Mouse (Mus musculus) liver, embryonic 14.5 days (tissue): Measurements from ENCODE around the gene Gpn1. TPM values are rescaled to one million over a fixed set of nuclear protein-coding genes. Genes with fewer than 3 reads are reported as not detected.
"Not testable (repeated sequence)": the region's sequence is repeated elsewhere in the genome, so short reads cannot be mapped to it uniquely, and the experiment has no call there.

Experiments used
- ATAC-seq: fragments of 200-750 bp; cut with Nextera tagmentation; 2 replicates; pipeline ENCODE4 v1.8.0; 2017; ENCODE audit warnings: moderate number of reproducible peaks, mild to moderate bottlenecking, moderate library complexity; ENCODE audit not compliant: insufficient read depth
- DNase-seq, 3 experiments: peaks; one replicate each; pipeline ENCODE4 v3.0.0-alpha.2; 2012 to 2013; ENCODE audit warnings: low read depth in 3 of 3, low spot score in 3 of 3
- H3K27ac ChIP-seq: fragments of 300-500 bp; sonication (generic); 2 replicates; pipeline ENCODE4 v1.5.1; 2014; ENCODE audit warnings: moderate library complexity, mild to moderate bottlenecking, control low read depth, inconsistent platforms
- H3K27me3 ChIP-seq: fragments of 300-500 bp; sonication (generic); 2 replicates; pipeline ENCODE4 v1.6.1; 2014; ENCODE audit warnings: mild to moderate bottlenecking, low read length, moderate library complexity; ENCODE audit not compliant: control insufficient read depth, insufficient read depth
- H3K36me3 ChIP-seq: fragments of 300-500 bp; sonication (generic); replicated peaks from 2 replicates; pipeline ENCODE4 v1.6.1; 2014; ENCODE audit warnings: low read depth; ENCODE audit not compliant: control insufficient read depth, insufficient read depth
- H3K4me1 ChIP-seq, 2 experiments: fragments of 200-500 bp in 1 of 2; fragments of 300-500 bp in 1 of 2; sonication (generic) in 1 of 2; replicated peaks; 2 replicates each; pipeline ENCODE4 v1.6.1; 2012 to 2014; ENCODE audit warnings: antibody characterized with exemption in 1 of 2, inconsistent platforms in 1 of 2, low read length in 1 of 2; ENCODE audit not compliant: control insufficient read depth in 2 of 2, insufficient read depth in 2 of 2
- H3K4me2 ChIP-seq: fragments of 300-500 bp; sonication (generic); 2 replicates; pipeline ENCODE4 v1.6.1; 2014; ENCODE audit warnings: low read depth, mild to moderate bottlenecking, control low read depth, moderate library complexity
- H3K4me3 ChIP-seq, 2 experiments: fragments of 200-500 bp in 1 of 2; fragments of 300-500 bp in 1 of 2; sonication (generic) in 1 of 2; 2 replicates each; pipeline ENCODE4 v1.5.1; 2012 to 2014; ENCODE audit warnings: low read depth in 2 of 2, low read length in 2 of 2, mild to moderate bottlenecking in 2 of 2, control low read depth in 1 of 2, inconsistent platforms in 1 of 2, moderate library complexity in 1 of 2; ENCODE audit not compliant: insufficient read depth in 1 of 2
- H3K9ac ChIP-seq: fragments of 300-500 bp; sonication (generic); replicated peaks from 2 replicates; pipeline ENCODE4 v1.6.1; 2014; ENCODE audit warnings: mild to moderate bottlenecking, control low read depth, moderate library complexity
- H3K9me3 ChIP-seq: fragments of 300-500 bp; sonication (generic); 2 replicates; pipeline ENCODE4 v1.6.1; 2016; ENCODE audit warnings: low read length, mixed read lengths; ENCODE audit not compliant: control insufficient read depth
- CTCF ChIP-seq: IDR thresholded peaks from 2 replicates; pipeline ENCODE4 v1.5.1; 2016; ENCODE audit warnings: antibody characterized with exemption, low read depth, control low read depth
- EP300 ChIP-seq: IDR thresholded peaks from 2 replicates; pipeline ENCODE4 v1.6.1; 2016; ENCODE audit warnings: antibody characterized with exemption, low read depth
- WGBS: fragments of 180-500 bp; shearing (Covaris S2); extraction: QIAGEN DNeasy Blood & Tissue Kit; methylation state at CpG from one replicate; pipeline ENCODE4 v1.1.7; 2014; ENCODE audit not compliant: insufficient replicate concordance; 5-methylcytosine and 5-hydroxymethylcytosine counted together
- polyA plus RNA-seq, 2 experiments: library from polyadenylated mRNA; depleted of rRNA in 1 of 2; stranded (reverse) in 1 of 2; unstranded in 1 of 2; fragments of >200 nt; fragmentation: Nextera tagmentation in 1 of 2; extraction: Ambion mirVana in 1 of 2; gene quantifications; 2 replicates each; pipeline versions ENCODE4 v1.2.1 to v1.2.3; 2012 to 2014

Gpn1 gene
- polyA plus RNA-seq, 2 experiments, result 7.3 to 17.0 TPM

- no peak overlapping the region for H3K9ac ChIP-seq
- 25% methylated on average over 1 of the region's 1 CpGs for WGBS
- H3K9me3 ChIP-seq, result no peaks in the 10 kb centered on the region
- H3K4me2 ChIP-seq, result no peak overlapping the region
- no peaks in the 10 kb centered on the region for H3K27me3 ChIP-seq
- no peak overlapping the region for H3K27ac ChIP-seq
- H3K36me3 ChIP-seq, result peaks cover 14% of the 10 kb centered on the region
- TF ChIP-seq EP300 (no peak), CTCF (no peak)
- no peak for ATAC-seq
- no peak overlapping the region for H3K4me3 ChIP-seq
- no peak for DNase-seq
- H3K4me1 ChIP-seq, result no peaks in the 10 kb centered on the region
Measured at GRCm38 (mm10) chr5:31512481-31512880, 17.9 kb downstream of the Gpn1 start.

DNA sequence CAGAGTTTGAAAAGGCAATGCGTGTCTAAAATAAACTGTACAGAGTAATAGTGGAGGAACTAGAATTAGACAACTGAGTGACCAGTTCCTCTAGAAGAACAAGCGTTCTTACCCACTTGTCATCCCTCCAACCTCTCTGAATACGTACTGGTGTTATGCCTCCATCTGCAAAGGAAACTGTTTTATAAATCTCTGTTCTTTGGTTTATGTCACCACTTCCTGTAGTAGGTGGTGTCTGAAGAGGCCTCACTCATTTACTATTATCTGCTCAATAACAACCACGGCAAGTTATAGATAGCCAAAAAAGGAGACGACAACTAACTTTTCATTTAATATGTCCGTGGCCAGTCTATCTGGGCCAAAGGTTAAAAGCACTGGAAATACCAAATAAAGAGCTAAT lies 26.0 kb downstream of the Gpn1 start:
- Histone ChIP-seq H3K27me3 (no peaks in the 10 kb centered on the region), H3K4me3 (no peak overlapping the region), H3K4me2 (no peak overlapping the region), H3K4me1 (peaks cover 2 to 3% of the 10 kb centered on the region in 2 experiments), H3K27ac (no peak overlapping the region), H3K9ac (no peak overlapping the region), H3K36me3 (peaks cover 8% of the 10 kb centered on the region), H3K9me3 (no peaks in the 10 kb centered on the region)
- no peak for DNase-seq
- WGBS, result 78% methylated on average over 6 of the region's 6 CpGs
- no peak for ATAC-seq
- TF ChIP-seq CTCF (no peak), EP300 (no peak)

- ATAC-seq (peak; percentile 87), DNase-seq (peak; percentile 60 to 70 (median 68))
- TF ChIP-seq CTCF (no peak), EP300 (peak; percentile 15; the same call in 1 of the 2 replicates)
- Histone ChIP-seq H3K4me2 (peak within 1 kb of the TSS; percentile 83), H3K27ac (peak within 1 kb of the TSS; percentile 24), H3K36me3 (peaks cover 8% of the 10 kb centered on the region), H3K9me3 (no peaks in the 10 kb centered on the region), H3K4me3 (peak within 1 kb of the TSS; percentile 86 to 94), H3K9ac (peak within 1 kb of the TSS; percentile 83), H3K27me3 (no peaks in the 10 kb centered on the region), H3K4me1 (peaks cover 12 to 14% of the 10 kb centered on the region in 2 experiments)
- under 1% methylated on average over 28 of the region's 28 CpGs for WGBS
Measured at GRCm38 (mm10) chr5:31526354-31527116, 32.0 kb downstream of the Gpn1 start, which contains the start of gene Slc4a1ap. Gene Slc4a1ap, plus strand, starts transcription at chr5:31526995.

- ATAC-seq, result peak; percentile 33
Measured at GRCm38 (mm10) chr5:31527117-31527680, 32.7 kb downstream of the Gpn1 start.

DNA sequence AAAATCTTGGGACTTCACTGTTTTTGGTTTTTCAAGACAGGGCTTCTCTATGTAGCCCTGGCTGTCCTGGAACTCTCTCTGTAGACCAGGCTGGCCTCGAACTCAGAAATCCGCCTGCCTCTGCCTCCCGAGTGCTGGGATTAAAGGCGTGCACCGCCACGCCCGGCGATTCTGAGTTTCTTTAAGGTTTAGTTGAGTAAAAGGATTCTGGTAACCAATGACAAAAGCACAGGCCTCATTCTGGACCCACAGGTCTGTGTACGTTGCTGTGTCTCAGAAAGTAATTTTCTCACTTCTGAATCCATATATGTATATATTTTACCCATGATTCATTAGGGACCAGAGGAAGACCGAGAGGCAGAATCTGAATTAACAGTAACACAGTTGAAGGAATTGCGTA lies 33.2 kb downstream of the Gpn1 start, which contains the start of gene Supt7l:
Gene Supt7l (minus strand): TSS at position 101 of the 400 bp plus-strand sequence.
- H3K9me3 ChIP-seq, DNase-seq, ATAC-seq, H3K27me3 ChIP-seq: not testable (repeated sequence)
- Histone ChIP-seq H3K4me1 (peaks cover 12 to 14% of the 10 kb centered on the region in 2 experiments), H3K9ac (peak within 1 kb of the TSS; percentile 83), H3K4me2 (peak within 1 kb of the TSS; percentile 83), H3K27ac (peak within 1 kb of the TSS; percentile 24), H3K36me3 (peaks cover 18% of the 10 kb centered on the region), H3K4me3 (peak within 1 kb of the TSS; percentile 86 to 94)
- WGBS, result 64% methylated on average over 11 of the region's 11 CpGs

More at GRCm38 (mm10) chr5:31527117-31527680, 32.7 kb downstream of the Gpn1 start:
- no peaks in the 10 kb centered on the region for H3K27me3 ChIP-seq
- H3K4me3 ChIP-seq, result peak overlapping the region; percentile 86 to 94
- peak overlapping the region; percentile 83 for H3K9ac ChIP-seq
- peaks cover 13% of the 10 kb centered on the region for H3K36me3 ChIP-seq
- H3K4me1 ChIP-seq, result peaks cover 12 to 14% of the 10 kb centered on the region in 2 experiments
- H3K9me3 ChIP-seq, result no peaks in the 10 kb centered on the region
- peak overlapping the region; percentile 83 for H3K4me2 ChIP-seq
- no peak overlapping the region for H3K27ac ChIP-seq
- TF ChIP-seq CTCF (no peak), EP300 (no peak)
- 2% methylated on average over 40 of the region's 40 CpGs for WGBS
- peak in 2 of 3 experiments; percentile 22 to 23 for DNase-seq
